Mouse (Mus musculus): Measurements from ENCODE around the gene Rbms1.

The Rbms1 gene

GRCm38 (mm10) chr2:60879141-60879818 is 83.7 kb downstream of the Rbms1 start:
- DNase-seq (ENCODE audit: low read depth, low spot score) = no peak

- DNase-seq (ENCODE audit: low read depth, low spot score) = no peak
Observed at GRCm38 (mm10) chr2:60877543-60878386, 85.2 kb downstream of the Rbms1 start.

GRCm38 (mm10) chr2:60876891-60877290 is 86.1 kb downstream of the Rbms1 start:
- no peak for DNase-seq (ENCODE audit: low read depth, low spot score)

- DNase-seq (ENCODE audit: low read depth, low spot score) = no peak
Observed at GRCm38 (mm10) chr2:60872095-60872811, 90.7 kb downstream of the Rbms1 start.

GRCm38 (mm10) chr2:60871001-60871400 is 92.0 kb downstream of the Rbms1 start:
- DNase-seq (ENCODE audit: low read depth, low spot score) = no peak

GRCm38 (mm10) chr2:60870450-60870849 is 92.5 kb downstream of the Rbms1 start:
- no peak for DNase-seq (ENCODE audit: low read depth, low spot score)

- no peak for DNase-seq (ENCODE audit: low read depth, low spot score)
Observed at GRCm38 (mm10) chr2:60869001-60869743, 93.8 kb downstream of the Rbms1 start.

GRCm38 (mm10) chr2:60868060-60868662 is 94.8 kb downstream of the Rbms1 start:
- no peak for DNase-seq (ENCODE audit: low read depth, low spot score)

- no peak for DNase-seq (ENCODE audit: low read depth, low spot score)
Observed at GRCm38 (mm10) chr2:60867304-60867703, 95.7 kb downstream of the Rbms1 start.

- no peak for DNase-seq (ENCODE audit: low read depth, low spot score)
Observed at GRCm38 (mm10) chr2:60865869-60866268, 97.1 kb downstream of the Rbms1 start.

- DNase-seq (ENCODE audit: low read depth, low spot score) = no peak
Observed at GRCm38 (mm10) chr2:60864977-60865376, 98.0 kb downstream of the Rbms1 start.

GRCm38 (mm10) chr2:60864256-60864795 is 98.7 kb downstream of the Rbms1 start:
- no peak for DNase-seq (ENCODE audit: low read depth, low spot score)

GRCm38 (mm10) chr2:60863827-60864226 is 99.2 kb downstream of the Rbms1 start:
- DNase-seq (ENCODE audit: low read depth, low spot score) = no peak

- DNase-seq (ENCODE audit: low read depth, low spot score) = no peak
Observed at GRCm38 (mm10) chr2:60862913-60863711, 99.9 kb downstream of the Rbms1 start.

- DNase-seq (ENCODE audit: low read depth, low spot score) = no peak
Observed at GRCm38 (mm10) chr2:60858116-60858515, 104.9 kb downstream of the Rbms1 start.

GRCm38 (mm10) chr2:60856097-60856496 is 106.9 kb downstream of the Rbms1 start:
- no peak for DNase-seq (ENCODE audit: low read depth, low spot score)

GRCm38 (mm10) chr2:60855006-60855405 is 108.0 kb downstream of the Rbms1 start:
- DNase-seq (ENCODE audit: low read depth, low spot score) = no peak

GRCm38 (mm10) chr2:60851898-60852297 is 111.1 kb downstream of the Rbms1 start:
- no peak for DNase-seq (ENCODE audit: low read depth, low spot score)

GRCm38 (mm10) chr2:60851057-60851718 is 111.8 kb downstream of the Rbms1 start:
- DNase-seq (ENCODE audit: low read depth, low spot score) = no peak

GRCm38 (mm10) chr2:60848478-60848877 is 114.5 kb downstream of the Rbms1 start:
- DNase-seq (ENCODE audit: low read depth, low spot score) = no peak
